Mouse (Mus musculus) cerebellum, adult 2 months (tissue): ENCODE data around the gene H60b.
"Not testable (repeated sequence)": the region's sequence is repeated elsewhere in the genome, so short reads cannot be mapped to it uniquely, and the experiment has no call there.

ENCODE experiments used
- CTCF ChIP-seq: fragments of 200-500 bp; IDR thresholded peaks from 2 replicates; pipeline ENCODE4 v1.5.1; 2011; ENCODE audit warnings: low read depth, mild to moderate bottlenecking, control low read depth, low read length, moderate library complexity, borderline replicate concordance; ENCODE audit not compliant: insufficient read depth
- POLR2A ChIP-seq: fragments of 200-500 bp; IDR thresholded peaks from 2 replicates; pipeline ENCODE4 v1.6.1; 2011; ENCODE audit warnings: low read length, control low read depth, borderline replicate concordance; ENCODE audit not compliant: insufficient read depth

DNA sequence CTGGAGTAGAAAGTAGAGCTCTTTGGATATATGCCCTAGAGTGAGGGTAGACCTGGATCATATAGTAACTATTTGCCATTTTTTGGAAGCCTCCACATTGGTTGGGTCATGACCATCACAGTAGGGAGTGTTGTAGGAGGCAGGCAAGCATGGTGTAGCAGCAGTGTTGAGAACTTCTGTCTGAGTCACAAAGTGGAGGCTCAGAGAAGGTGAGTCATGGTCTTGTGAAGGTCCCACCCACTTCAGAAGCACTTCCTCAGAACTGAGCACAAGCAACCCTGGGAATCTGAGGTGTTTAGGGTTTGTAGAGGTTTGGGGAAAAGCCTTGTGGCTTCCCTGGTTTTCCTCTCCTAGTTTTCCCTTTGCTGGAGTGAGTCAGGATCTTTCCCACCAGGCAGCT, 10.7 kb downstream of the H60b start:
- TF ChIP-seq CTCF, POLR2A: not testable (repeated sequence)
